Mouse (Mus musculus) forebrain, embryonic 14.5 days (tissue): ENCODE measurements around the gene Eno1. TPM values are rescaled to one million over a fixed set of nuclear protein-coding genes. Genes with fewer than 3 reads are reported as not detected.
"Not testable (repeated sequence)": the region's sequence is repeated elsewhere in the genome, so short reads cannot be mapped to it uniquely, and the experiment has no call there.

Source experiments
- ATAC-seq: fragments of 200-750 bp; cut with Nextera tagmentation; 2 replicates; pipeline ENCODE4 v1.8.0; 2017; ENCODE audit warnings: mild to moderate bottlenecking, moderate library complexity
- DNase-seq: peaks from one replicate; pipeline ENCODE4 v3.0.0-alpha.2; 2015; ENCODE audit warnings: low spot score
- H3K27ac ChIP-seq: fragments of 300-500 bp; sonication (generic); 2 replicates; pipeline ENCODE4 v1.5.1; 2014; ENCODE audit warnings: low read depth, mild to moderate bottlenecking, control low read depth, low read length, moderate library complexity
- H3K27me3 ChIP-seq: fragments of 300-500 bp; sonication (generic); replicated peaks from 2 replicates; pipeline ENCODE4 v1.6.1; 2014; ENCODE audit warnings: low read length, control low read depth, mixed read lengths; ENCODE audit not compliant: control insufficient read depth, insufficient read depth
- H3K36me3 ChIP-seq: fragments of 300-500 bp; sonication (generic); 2 replicates; pipeline ENCODE4 v1.6.1; 2014; ENCODE audit warnings: low read length, control low read depth; ENCODE audit not compliant: control insufficient read depth, insufficient read depth
- H3K4me1 ChIP-seq: fragments of 300-500 bp; sonication (generic); 2 replicates; pipeline ENCODE4 v1.6.1; 2014; ENCODE audit warnings: antibody characterized with exemption, low read length, control low read depth; ENCODE audit not compliant: control insufficient read depth, insufficient read depth
- H3K4me2 ChIP-seq: fragments of 300-500 bp; sonication (generic); 2 replicates; pipeline ENCODE4 v1.6.1; 2014; ENCODE audit warnings: mild to moderate bottlenecking, control low read depth, low read length
- H3K4me3 ChIP-seq: fragments of 300-500 bp; sonication (generic); 2 replicates; pipeline ENCODE4 v1.5.1; 2014; ENCODE audit warnings: low read depth, low read length, control low read depth
- H3K9ac ChIP-seq: fragments of 300-500 bp; sonication (generic); 2 replicates; pipeline ENCODE4 v1.6.1; 2014; ENCODE audit warnings: mild to moderate bottlenecking, low read length, control low read depth, moderate library complexity
- H3K9me3 ChIP-seq: fragments of 300-500 bp; sonication (generic); replicated peaks from 2 replicates; pipeline ENCODE4 v1.6.1; 2016; ENCODE audit warnings: low read length, control low read depth, mixed read lengths; ENCODE audit not compliant: control insufficient read depth
- WGBS: fragments of 180-500 bp; shearing (Covaris S2); extraction: QIAGEN DNeasy Blood & Tissue Kit; methylation state at CpG from one replicate; pipeline ENCODE4 v1.1.7; 2014; 5-methylcytosine and 5-hydroxymethylcytosine counted together
- polyA plus RNA-seq: library from polyadenylated mRNA; unstranded; fragments of >200 nt; fragmentation: Nextera tagmentation; extraction: Ambion mirVana; gene quantifications from 2 replicates; pipeline ENCODE4 v1.2.1, GENCODE M21; 2014

Eno1 gene
- polyA plus RNA-seq, 1 experiment from 2014 or later = 988 TPM

DNA sequence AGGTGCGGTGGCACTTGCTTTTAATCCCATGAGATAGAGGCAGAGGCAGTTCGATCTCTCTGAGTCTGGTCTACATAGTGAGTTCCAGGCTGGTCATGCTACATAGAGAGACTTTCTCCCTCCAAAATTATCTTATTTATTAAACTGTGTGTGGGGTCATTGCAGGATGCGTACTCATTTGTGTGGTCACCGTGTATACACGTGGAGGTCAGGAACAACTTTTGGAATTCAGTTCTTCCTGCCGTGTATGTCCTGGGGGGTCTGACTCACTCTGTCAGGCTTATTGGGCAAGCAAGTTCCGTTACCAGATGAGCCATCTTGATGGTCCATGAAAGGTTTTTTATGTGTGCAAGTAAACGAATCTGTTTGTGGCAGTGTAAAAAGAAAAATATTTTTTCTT, 50.5 kb downstream of the Eno1 start:
- Histone ChIP-seq H3K4me1 (peaks cover 17% of the 10 kb centered on the region; the same call in 1 of the 2 replicates), H3K27ac (no peak overlapping the region), H3K4me2 (no peak overlapping the region), H3K27me3 (no peaks in the 10 kb centered on the region), H3K36me3 (0 out of 2 replicates have a peak, but pooled peaks cover 4% of the 10 kb centered on the region), H3K9ac (no peak overlapping the region), H3K4me3 (no peak overlapping the region), H3K9me3 (peaks cover 2% of the 10 kb centered on the region; the same call in 1 of the 2 replicates)
- DNase-seq (no peak), ATAC-seq (no peak)
- WGBS = 90% methylated on average over 8 of the region's 8 CpGs

DNA sequence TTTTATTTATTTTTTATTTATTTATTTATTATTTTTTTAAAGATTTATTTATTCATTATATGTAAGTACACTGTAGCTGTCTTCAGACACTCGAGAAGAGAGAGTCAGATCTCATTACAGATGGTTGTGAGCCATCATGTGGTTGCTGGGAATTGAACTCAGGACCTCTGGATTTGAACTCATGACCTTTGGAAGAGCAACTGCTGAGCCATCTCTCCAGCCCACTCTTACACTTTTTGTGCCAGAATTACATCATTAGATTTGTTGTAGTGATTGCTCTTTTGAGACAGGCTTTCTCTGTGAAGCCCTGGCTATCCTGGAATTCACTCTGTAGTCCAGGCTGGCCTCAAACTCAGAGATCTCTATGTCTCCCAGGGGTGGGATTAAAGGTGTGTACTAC, 50.9 kb downstream of the Eno1 start:
- DNase-seq, H3K27ac ChIP-seq, H3K9ac ChIP-seq, H3K27me3 ChIP-seq, H3K9me3 ChIP-seq, H3K4me2 ChIP-seq, H3K36me3 ChIP-seq, ATAC-seq, H3K4me3 ChIP-seq: not testable (repeated sequence)
- 80% methylated on average over 1 of the region's 1 CpGs for WGBS
- peaks cover 17% of the 10 kb centered on the region; the same call in 1 of the 2 replicates for H3K4me1 ChIP-seq

- H3K4me2 ChIP-seq = no peak overlapping the region
- WGBS = 95% methylated on average over 3 of the region's 3 CpGs
- H3K27ac ChIP-seq = no peak overlapping the region
- H3K36me3 ChIP-seq = 0 out of 2 replicates have a peak, but pooled peaks cover 4% of the 10 kb centered on the region
- no peak overlapping the region for H3K9ac ChIP-seq
- no peak overlapping the region for H3K4me3 ChIP-seq
- peaks cover 2% of the 10 kb centered on the region; the same call in 1 of the 2 replicates for H3K9me3 ChIP-seq
- no peaks in the 10 kb centered on the region for H3K27me3 ChIP-seq
- no peak for DNase-seq
- ATAC-seq = no peak
- H3K4me1 ChIP-seq = peaks cover 3% of the 10 kb centered on the region; the same call in 1 of the 2 replicates
These were observed 55.4 kb downstream of the Eno1 start for GRCm38 (mm10) chr4:150291900-150292299.

DNA sequence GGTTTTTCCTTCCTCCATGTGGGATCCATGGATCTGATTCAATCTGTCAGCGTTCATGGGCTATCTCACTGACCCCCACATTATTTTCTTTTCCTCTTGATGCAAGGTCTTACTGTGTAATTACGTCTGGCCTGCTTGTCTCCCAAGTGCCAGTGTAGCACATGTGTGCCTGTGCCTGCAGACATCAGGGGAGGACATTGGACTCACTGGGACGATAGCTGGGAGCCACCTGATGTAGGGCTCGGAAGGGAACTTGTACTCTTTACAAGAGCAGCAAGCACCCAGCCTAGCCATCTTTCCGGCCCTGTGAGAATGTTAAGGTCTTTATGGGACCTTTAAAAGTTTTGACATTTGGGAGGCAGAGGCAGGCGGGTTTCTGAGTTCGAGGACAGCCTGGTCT, 58.3 kb downstream of the Eno1 start:
- H3K9me3 ChIP-seq = peaks cover 2% of the 10 kb centered on the region; the same call in 1 of the 2 replicates
- DNase-seq (no peak), ATAC-seq (no peak)
- H3K27me3 ChIP-seq = no peaks in the 10 kb centered on the region
- no peaks in the 10 kb centered on the region for H3K4me1 ChIP-seq
- 96% methylated on average over 7 of the region's 7 CpGs for whole genome bisulfite sequencing
- no peak overlapping the region for H3K4me3 ChIP-seq
- no peak overlapping the region for H3K27ac ChIP-seq
- no peak overlapping the region for H3K9ac ChIP-seq
- H3K36me3 ChIP-seq = 0 out of 2 replicates have a peak, but pooled peaks cover 4% of the 10 kb centered on the region
- no peak overlapping the region for H3K4me2 ChIP-seq

DNA sequence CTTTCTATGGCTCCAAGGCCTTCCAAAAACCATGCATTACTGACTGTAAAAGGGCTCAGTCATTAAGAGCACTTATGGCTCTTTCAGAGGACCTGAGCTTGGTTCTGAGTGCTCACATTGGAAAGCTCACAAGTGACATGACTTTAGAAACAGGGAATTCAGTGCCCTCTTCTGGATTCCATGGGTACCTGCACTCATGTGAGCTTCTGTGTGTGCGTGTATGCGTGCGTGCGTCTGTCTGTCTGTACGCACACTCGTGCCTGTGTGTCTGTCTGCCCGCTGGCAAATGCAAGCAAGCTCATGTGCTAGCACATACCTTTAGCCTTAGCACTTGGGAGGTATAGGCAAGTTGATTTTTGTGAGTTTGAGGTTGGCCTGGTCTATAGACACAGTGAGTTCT, 59.4 kb downstream of the Eno1 start:
- H3K4me1 ChIP-seq = no peaks in the 10 kb centered on the region
- ATAC-seq (no peak), DNase-seq (no peak)
- 97% methylated on average over 7 of the region's 7 CpGs for WGBS
- H3K27ac ChIP-seq = no peak overlapping the region
- no peak overlapping the region for H3K4me3 ChIP-seq
- 0 out of 2 replicates have a peak, but pooled peaks cover 4% of the 10 kb centered on the region for H3K36me3 ChIP-seq
- peaks cover 2% of the 10 kb centered on the region; the same call in 1 of the 2 replicates for H3K9me3 ChIP-seq
- no peak overlapping the region for H3K9ac ChIP-seq
- no peaks in the 10 kb centered on the region for H3K27me3 ChIP-seq
- no peak overlapping the region for H3K4me2 ChIP-seq

Other genes starting within 250 kb of the Eno1 start
- gene H6pd, start 227.7 kb upstream of the Eno1 start, polyA plus RNA-seq = 1.5 and 1.8 TPM in 2 replicates
- 0.05 and 0.06 TPM in 2 replicates for gene Gpr157, start 149.4 kb upstream of the Eno1 start, polyA plus RNA-seq
- gene Slc2a5, start 117.4 kb upstream of the Eno1 start, polyA plus RNA-seq = 2.3 and 3.2 TPM in 2 replicates
- gene Slc2a7, start 87.7 kb upstream of the Eno1 start, polyA plus RNA-seq = not detected in 2 replicates
- gene Car6, start 35.4 kb upstream of the Eno1 start, polyA plus RNA-seq = not detected in 2 replicates
- 21.2 and 25.1 TPM in 2 replicates for gene Rere, start 44.9 kb downstream of the Eno1 start, polyA plus RNA-seq